Mouse (Mus musculus) heart, adult 2 months (tissue): ENCODE data around the gene Anks3.

Source experiments
- CTCF ChIP-seq: fragments of 200-600 bp; IDR thresholded peaks from 2 replicates; pipeline ENCODE4 v1.8.1; 2022; ENCODE audit warnings: antibody characterized with exemption, mild to moderate bottlenecking, moderate library complexity
- EP300 ChIP-seq: fragments of 200-500 bp; IDR thresholded peaks from 2 replicates; pipeline ENCODE4 v1.6.1; 2011; ENCODE audit warnings: low read depth, low read length, control low read depth; ENCODE audit not compliant: insufficient read depth
- POLR2A ChIP-seq: fragments of 200-500 bp; IDR thresholded peaks from 2 replicates; pipeline ENCODE4 v1.6.1; 2011; ENCODE audit warnings: mild to moderate bottlenecking, low read depth, low read length, control low read depth; ENCODE audit not compliant: insufficient read depth

DNA sequence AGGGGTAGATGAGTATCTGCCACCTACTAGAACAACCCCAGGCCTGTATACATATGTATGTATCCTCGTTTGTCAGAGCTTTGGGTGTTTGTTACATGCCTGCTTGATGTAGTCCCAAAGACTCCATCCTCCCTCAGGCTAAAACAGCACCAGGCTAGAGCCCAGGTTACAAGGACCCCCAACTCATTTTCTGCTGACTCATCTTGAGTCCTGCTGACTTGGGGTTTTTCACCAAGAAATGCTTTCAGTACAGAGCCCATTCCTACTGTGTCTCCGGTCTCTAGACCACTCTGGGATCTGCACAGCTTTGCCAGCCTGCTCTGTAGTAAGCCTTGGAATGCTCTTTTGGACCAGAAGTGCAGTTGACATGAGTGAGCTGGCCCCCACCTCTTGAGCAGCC lies 47.4 kb downstream of the Anks3 start:
- TF ChIP-seq CTCF (no peak), POLR2A (no peak), EP300 (no peak)
